Mouse (Mus musculus) erythroblast, embryonic 14.5 days (primary cell): ENCODE data around the gene Pgbd1.

Experiments used
- GATA1 ChIP-seq: IDR thresholded peaks from 2 replicates; pipeline ENCODE4 v1.6.1; 2012; ENCODE audit warnings: low read length, inconsistent platforms, mixed read lengths
- TAL1 ChIP-seq: IDR thresholded peaks from 3 replicates; pipeline ENCODE4 v1.6.1; 2012; ENCODE audit warnings: low read length, inconsistent platforms, mixed read lengths

- TF ChIP-seq TAL1 = no peak
- no peak for TF ChIP-seq GATA1
Measured at GRCm38 (mm10) chr13:21486881-21487280, 46.0 kb upstream of the Pgbd1 start.
